Mouse (Mus musculus): ENCODE data around the gene Bicra.

Gene Bicra

DNA sequence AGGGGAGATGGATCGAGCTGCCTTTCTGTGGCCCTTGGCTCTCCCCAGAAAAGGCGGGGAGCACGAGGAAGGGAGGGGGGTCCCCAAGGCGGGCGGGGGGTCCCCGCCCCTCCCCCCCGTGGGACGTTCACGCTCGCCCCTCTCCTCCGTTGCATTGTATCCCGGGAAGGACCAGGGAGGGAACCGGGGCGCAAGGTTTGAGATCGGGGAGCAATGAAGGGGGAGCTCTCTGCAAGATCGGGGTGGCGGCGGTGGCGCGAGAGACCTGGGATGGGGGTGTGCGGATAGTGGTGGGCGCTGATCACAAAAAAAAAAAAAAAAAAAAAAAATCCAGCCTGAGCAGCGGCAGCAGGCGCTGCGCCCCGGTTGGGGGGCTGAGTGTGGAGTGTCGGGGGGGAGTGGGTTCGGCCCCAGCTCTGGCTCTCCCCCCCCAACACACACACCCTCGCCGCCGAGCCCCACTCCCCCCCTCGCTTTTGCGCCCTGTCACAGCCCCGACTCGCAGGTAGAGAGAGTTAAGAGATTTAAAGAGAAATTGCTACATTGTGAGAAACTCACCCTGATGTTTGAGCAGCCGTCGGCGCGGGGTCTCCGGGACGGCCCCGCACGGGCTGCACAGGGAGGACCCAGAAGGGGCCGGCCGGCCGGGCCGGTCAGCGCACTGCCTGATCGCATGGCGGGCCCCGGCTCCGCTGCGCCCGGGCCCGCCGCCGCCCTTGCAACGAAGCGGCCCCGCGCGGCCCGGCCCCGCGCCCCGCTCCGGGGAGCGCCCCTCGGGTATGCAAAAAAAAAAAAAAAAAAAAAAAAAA, at the start of gene Bicra:
TSS of gene Bicra (minus strand) at position 584 of the 809 bp plus-strand sequence.
- CTCF ChIA-PET = interaction anchor here (0.7 to 1.5 kb wide), 2 partner anchors 31 to 70 kb away, joined by 4 to 5 read pairs; no protein-coding TSS in a partner anchor

DNA sequence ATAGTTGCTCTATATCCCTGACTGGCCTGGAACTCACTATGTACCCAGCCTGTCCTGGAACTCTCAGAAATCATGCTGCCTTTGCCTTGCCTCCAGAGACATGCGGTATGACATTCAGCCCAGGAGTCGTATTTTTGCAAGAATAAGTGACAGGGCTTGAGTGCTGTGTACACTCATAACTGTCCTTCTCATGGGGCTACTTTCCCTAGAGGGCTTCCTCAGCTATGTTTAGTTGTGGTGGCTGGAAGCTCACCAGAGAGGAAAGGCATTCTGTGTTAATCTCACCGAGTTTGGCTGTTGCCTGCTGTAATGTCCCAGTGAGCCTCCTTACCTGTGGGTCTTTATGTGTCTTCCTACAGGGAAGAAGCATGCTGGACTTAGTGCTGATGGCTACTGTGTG, 46.9 kb upstream of the Bicra start:
- CTCF ChIA-PET = no interaction called here

DNA sequence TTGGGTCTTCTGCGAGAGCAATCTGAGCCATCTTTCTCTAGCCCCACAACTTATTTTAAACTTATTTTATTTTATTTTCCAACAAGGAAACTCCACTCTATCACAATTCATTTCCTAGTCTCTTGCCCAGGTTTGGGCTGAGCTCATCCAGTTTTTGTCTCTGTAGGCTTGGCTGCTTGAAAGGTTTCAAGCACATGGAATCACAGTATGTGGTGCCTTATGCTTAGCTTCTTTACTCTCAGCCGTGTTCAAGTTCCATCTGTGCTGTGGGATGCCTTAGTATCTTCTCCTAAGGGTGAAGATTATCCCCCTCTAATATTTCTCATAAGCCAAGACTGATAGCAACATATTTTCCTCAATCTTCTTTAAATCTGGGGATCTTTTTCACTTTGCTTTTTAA, 39.9 kb upstream of the Bicra start:
- CTCF ChIA-PET = no interaction called here

DNA sequence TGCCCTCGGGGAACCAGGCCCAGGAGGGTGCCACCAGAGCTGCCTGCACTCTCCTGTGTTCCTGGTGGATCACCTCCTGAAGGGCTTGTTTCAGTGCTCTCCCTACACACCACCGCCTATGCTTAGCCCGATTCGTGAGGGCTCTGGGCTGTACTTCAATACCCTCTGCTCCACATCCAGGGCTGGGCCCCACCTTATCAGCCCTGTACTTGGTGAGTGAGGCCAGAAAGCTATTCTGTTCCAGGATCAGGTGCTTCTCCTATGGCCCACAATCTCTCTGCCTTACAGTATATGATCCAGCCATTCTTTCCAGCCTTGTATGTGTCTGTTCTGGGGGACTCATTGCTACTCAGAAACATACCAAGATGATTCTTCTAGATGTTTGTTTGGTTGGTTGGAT, 35.6 kb upstream of the Bicra start:
- CTCF ChIA-PET = interaction anchor here (0.5 kb wide), 1 partner anchor 644 kb away, joined by 3 read pairs; no protein-coding TSS in a partner anchor

DNA sequence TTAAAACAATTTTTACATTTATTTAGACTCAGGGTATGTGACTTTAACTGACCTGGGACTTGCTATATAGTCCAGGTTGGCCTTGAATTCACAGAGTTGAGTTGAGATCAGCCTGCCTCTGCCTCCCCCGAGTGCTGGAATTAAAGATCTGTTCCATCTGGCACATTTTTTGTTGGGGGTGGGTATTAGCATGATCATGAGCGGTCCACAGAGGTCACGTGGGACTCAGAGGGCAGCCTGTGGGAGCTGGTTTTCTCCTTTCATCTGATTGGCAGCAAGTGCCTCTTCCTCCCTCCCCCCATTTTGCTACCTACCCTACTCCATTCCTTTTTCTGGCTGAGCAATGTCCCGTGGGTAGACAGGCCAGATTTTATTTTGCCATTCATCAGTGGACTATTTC, 32.9 kb upstream of the Bicra start:
- CTCF ChIA-PET = no interaction called here

DNA sequence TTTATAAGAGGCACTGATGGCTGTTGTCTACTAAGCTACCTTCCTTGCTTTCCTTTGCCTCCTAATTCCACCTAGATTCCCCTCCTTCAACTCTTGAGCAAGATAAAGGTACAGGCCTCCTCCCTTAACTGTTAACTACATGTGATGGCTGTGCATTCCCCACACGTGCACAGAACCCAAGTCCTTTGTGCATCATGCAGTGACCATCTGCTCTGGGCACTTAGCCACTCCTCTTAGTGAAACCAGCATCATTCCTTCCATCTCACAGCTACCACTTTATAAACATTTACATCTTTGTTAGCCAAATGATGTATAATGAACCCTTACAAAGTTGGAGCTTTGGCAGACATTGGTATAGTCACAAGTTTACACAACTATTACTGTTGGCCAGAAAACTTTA, 32.2 kb upstream of the Bicra start:
- CTCF ChIA-PET = no interaction called here

DNA sequence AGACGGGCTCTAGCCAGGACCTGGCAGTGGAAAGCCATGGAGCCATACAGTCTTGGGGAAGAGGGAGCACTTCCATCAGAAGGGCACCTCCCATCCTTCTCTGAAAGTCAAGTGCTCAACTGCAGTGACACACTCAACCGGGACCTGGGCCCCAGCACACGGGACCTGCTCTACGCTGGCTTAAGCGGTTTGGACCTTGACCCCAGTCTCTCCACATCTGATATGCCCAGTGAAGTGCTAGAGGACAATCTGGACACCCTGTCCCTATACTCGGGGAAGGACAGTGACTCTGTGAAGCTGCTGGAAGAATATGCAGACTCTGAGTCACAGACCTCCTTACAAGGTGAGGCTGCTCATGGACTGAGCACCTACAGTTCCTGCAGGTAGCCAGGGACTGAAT, 24.2 kb upstream of the Bicra start:
- CTCF ChIA-PET = no interaction called here

DNA sequence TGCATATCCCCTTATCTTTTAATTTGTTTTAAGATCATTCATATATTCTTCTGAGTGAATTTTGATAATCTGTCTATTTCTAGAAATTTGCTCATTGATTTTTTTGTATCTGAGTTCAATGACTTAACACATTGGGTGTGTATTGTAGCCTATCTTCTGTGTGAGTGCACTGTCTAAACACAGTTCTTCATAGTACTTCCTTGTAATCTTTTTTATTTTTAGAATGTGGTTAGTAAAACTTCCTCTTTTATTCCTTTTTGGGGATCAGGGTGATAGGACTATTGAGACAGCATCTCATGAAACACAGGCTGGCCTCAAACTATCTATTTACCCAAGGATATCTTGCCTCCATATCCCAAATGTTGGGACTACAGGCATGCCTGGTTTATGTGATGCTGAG, 23.1 kb upstream of the Bicra start:
- CTCF ChIA-PET = interaction anchor here (0.6 kb wide), 1 partner anchor 145 kb away, joined by 5 read pairs; no protein-coding TSS in a partner anchor

DNA sequence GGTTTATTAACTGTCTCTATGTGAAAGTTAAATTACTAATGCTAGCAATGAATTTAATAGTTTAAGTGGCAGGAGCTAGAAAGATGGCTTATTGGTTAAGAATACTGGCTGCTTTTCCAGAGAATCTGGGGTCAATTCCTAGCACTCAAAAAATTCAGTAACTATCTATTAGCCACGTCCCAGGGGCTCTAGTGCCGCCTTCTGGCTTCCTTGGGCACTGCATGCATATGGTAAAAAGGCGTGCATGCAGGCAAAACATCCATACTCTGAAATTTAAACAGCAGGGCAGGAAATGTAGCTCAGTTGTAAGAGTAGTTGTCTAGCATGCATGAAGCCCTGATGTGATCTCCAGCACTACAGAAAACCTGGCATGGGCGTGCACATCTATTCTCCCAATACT, 15.8 kb upstream of the Bicra start:
- CTCF ChIA-PET = interaction anchor here (0.5 to 0.6 kb wide), 2 partner anchors 99 to 202 kb away, joined by 3 to 5 read pairs; no protein-coding TSS in a partner anchor

DNA sequence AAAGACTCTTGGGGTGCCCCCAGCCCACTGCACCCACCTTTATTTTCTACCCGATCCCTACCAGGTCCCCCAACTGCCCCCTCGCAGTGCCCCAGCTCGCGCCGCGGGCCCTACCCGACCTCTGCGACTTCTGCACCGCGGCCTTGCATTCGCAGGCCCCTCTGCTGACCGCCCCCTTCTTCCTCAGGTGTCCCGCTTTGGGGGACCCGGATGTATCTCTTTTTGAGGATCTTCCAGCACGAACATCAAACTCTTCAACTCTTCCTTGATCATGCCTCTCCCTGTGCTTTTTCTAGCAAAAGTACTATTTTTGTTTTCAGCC, 14.3 kb upstream of the Bicra start:
- CTCF ChIA-PET = no interaction called here

DNA sequence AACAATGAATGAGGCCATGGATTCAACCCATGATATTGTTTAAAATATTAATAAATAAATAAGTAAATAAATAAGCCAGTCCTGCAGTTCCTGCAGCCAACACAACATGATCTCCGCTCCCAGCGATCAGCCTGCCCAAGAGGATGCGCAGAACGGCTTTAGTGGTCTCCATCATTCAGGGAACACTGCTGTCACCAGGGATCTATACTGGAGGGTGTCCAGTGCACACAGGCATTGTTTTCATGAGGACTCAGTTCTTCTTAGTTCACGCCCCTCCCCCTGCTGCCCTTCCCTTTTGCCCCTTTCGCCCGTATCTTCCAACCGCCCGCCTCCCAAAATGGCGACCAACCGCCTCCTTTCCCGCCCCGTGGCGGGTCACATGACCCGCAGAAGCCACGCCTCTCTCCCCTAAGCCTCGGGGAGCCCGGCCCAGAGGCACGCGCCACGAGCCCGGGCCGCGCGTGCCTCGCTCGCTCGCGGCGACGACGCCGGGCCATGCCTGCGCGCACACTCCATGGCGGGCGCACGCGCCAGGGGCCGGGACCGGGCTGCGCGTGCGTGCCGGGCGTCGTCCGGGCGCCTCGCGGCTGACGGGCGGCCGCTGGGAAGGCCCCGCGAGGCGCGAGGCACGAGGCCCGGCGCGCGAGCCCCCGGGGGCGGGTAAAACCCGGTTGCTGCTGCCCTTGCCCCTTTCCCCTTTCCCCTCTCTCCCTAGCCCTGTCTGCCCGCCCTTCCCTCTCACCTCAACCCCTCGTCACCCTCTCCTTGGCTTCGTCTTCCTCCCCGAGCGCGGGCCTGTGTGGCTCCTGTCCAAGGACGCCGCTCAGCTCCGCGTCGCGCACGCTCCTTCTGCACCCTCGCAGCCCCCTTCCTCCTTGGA, 13.7 kb upstream of the Bicra start, which contains the start of gene Zfp541:
TSS of gene Zfp541 (plus strand) at position 596 of the 880 bp plus-strand sequence.
- CTCF ChIA-PET = no interaction called here

DNA sequence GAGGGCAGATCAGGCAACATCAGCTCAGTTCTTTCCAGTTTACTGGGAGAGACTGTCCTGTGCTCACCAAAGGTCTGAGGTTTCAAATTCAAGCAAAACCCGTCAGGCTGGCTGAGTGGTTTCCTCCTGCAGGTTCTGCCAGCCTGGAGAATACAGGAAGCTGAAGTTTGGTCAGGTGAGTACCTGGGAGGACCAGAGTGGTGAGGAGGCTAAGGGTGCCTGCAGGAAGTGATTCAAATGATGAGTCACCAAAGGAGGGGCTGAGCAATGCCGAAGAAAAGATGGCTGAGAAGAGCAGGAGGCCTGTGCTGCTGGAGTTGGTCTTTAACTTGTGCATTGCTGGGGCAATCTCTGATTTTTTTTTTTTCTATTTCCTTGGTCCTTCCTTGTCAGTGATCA, 9.4 kb upstream of the Bicra start:
- CTCF ChIA-PET = interaction anchor here (0.5 kb wide), 1 partner anchor 779 kb away, joined by 3 read pairs; no protein-coding TSS in a partner anchor

DNA sequence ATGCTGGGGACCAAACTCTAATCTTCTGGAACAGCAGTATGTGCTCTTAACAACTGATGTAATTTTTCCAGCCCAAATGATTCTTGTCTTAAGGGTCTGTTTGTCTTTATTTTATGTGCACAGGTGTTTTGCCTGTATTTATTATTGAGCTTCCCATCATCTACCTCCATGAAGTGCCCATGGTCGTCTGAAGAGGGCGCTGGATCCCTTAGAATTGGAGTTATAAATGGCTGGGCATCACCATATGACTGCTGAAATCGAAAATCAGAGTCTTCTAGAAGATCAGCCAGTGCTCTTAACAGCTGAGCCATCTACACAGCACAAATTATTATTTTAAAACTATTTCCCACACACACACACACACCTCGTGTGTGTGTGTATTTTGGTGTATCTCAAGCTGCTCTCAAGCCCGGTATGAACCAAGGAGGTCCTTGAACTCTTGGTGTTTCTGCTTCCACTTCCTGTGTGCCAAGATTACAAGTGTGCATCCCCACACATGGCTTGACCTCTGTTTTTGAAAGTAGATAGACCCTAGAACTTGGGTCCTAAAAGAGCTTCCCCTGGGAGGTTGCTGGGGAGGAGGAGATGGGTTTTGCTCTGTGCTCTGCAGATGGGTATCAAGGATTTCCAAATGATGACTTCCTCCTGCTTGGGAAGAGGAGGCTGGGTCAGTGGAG, 8.9 kb upstream of the Bicra start:
- CTCF ChIA-PET = interaction anchor here (0.5 kb wide), 1 partner anchor 780 kb away, joined by 3 read pairs; no protein-coding TSS in a partner anchor

DNA sequence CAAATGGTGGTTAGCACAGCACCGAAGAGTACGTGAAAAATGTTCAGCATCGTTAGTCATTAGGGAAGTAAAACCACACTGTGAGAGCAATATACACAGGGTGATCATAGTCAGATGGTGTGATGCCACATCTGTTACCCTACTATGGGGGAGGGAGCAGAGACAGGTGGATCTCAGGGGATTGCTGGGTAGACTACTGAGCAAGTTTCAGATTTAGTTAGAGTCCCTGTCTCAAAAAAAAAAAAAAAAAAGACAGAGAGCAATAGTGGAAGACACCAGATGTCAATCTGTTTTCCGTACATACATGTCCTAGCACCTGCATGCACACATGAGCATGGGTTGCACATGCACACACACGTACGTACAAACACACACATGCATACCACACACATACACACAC, 7.9 kb upstream of the Bicra start:
- CTCF ChIA-PET = no interaction called here

DNA sequence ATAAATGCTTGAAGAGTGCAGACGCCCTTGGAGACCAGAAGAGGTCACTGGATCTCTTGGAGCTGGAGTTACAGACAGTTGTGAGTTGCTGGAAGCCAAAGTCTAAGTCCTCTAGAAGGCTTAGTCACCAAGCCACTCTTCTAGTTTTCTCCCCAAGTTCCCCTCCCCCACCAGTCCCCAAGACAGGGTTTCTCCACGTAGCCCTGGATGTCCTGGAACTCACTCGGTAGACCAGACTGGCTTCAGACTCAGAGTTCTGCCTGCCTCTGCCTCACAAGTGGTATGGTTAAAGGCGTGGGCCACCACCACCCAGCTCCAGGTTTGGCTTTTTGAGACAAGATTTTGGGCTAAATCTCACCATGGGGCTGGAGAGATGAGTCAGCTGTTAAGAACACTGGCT, 7.2 kb upstream of the Bicra start:
- CTCF ChIA-PET = no interaction called here

DNA sequence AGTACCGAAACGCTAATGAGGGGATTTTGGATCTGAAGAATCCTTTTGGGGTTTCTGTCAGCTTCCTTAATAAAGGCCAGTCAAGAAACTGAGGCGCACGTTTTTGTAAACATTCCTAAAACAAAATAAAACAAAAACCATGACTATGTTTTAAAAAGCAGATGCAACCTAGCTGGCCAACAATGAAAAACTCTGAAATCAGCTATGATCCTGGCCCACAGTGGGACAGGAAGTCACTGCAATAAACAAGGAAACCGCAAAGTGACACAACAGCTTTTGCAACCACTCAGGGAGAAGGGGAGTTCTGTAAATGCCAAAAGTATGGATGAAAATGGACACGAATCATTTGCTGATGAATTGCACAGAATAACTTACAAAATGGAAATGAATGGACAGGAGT, 5.4 kb upstream of the Bicra start:
- CTCF ChIA-PET = interaction anchor here (1.1 to 1.5 kb wide), 2 partner anchors 70 to 77 kb away, joined by 4 to 5 read pairs; no protein-coding TSS in a partner anchor

DNA sequence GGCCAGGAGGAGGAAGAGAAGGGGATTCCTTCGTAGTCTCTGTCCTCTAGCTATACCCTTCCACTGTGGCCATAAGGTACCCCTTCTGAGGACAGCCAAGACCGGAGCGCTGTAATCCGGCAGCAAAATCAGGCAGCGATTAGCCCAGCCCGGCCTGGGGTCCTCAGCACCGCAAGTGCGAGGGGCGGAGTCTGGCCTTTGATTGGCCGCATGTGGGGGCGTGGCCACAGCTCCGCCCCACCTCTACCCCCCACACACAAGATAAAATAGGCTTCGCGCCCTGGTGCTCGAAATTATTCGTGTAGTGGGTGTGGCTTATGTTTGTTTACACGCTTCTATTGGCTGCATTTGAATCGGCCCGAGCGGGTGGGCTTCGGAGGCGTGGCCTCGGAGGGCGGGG, 5.0 kb upstream of the Bicra start:
- CTCF ChIA-PET = interaction anchor here (1.1 to 1.5 kb wide), 2 partner anchors 70 to 76 kb away, joined by 4 to 5 read pairs; no protein-coding TSS in a partner anchor

DNA sequence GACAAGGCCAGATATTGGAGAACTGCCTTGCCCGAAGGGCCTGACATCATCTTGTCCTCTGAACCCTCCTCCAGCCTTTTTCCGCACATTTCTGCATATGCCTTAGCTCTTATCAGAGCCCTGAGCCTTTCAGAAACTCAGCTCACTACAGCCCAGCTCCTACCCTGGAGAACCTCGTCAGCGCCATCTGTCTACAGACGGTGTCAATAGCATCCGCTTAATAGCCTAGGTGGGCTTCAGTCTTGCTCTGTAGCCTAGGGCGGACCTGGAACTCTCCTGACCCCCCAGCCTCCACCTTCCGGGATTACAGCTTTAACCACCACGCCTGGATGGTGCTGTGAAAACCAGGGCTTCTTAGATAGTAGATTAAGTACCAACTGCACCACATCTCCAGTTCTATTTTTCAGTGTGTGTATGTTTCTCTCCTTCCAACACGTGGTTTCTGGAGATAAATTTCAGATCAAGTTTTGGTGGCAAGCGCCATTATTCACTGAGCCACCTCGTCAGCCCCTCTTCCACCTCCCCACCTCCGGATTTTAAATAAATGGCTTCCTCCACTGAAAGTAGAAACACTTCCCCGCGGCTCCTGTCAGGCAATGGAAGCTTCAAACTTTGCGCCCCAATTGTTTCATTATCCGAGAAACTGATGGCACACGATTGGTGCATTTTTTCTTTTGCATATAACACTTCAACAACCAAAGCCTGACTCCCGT, 4.3 kb upstream of the Bicra start:
- CTCF ChIA-PET = interaction anchor here (0.6 to 1.5 kb wide), 3 partner anchors 69 to 77 kb away, joined by 4 to 5 read pairs (median 4); no protein-coding TSS in a partner anchor

DNA sequence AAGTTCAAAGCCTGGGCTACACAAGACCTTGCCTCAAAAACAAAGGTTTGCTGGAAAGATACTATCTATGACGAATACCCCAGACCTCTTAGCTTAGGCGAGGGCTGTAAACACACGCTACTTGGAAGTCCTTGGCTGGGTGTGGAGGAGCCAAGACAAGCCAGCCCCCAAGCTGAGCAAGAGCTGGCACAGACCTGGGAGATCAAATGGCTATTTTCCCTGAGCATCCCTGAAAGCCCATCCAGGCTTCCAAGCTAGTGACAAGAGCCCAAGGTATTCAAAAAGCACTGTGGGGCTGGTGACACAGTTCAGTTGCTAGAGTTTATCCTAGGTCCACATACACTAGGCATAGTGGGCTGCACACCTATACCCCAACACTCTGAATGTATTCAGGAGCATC, 2.9 kb upstream of the Bicra start:
- CTCF ChIA-PET = no interaction called here

DNA sequence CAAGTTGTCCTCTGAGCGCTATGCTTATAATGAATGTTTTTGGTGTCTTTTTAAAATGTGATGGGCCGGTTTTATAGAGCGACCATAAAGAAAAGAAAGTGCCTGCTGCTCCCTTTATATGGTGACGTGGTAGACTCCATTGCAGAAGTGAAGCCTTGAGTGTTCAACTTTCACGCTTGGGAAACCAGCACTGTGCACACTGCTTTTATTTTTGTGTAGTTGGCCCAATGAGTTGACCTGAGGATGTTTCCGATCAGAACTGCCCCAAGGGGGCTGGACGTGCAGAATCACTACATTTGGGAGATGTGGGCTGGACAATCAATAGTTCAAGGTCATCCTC, 1.8 kb upstream of the Bicra start:
- CTCF ChIA-PET = no interaction called here

Measured in spleen, embryonic (tissue).